In genomic region chr12:15897539-15897938, GRCm38 (mm10) we compare ENCODE assay signal across 17 mouse cellular contexts.
DNase-seq lines count a peak whose midpoint lies in the region; ATAC-seq lines count a peak whose summit lies in the region.
"Had no signal": no experiment of that assay in that cellular context is flagged by ENCODE, and none has a peak within 500 bp of the region (broad histone marks: within the 10 kb centered on the region; RNA-seq: fewer than 3 reads in every experiment).

No protein-coding gene starts in this region.

- H3K4me1 ChIP-seq in midbrain, embryonic 16.5 days (ENCODE audit: control insufficient read depth, insufficient read depth, low read length) = peaks cover 8% of the 10 kb centered on the region
- H3K4me1 ChIP-seq in liver, embryonic 11.5 days (replicated peaks; ENCODE audit: control insufficient read depth, insufficient read depth, low read length) = no peaks in the 10 kb centered on the region
- H3K4me1 ChIP-seq: midbrain, embryonic 12.5 days; neural tube, embryonic 13.5 days had no signal

- no peaks in the 10 kb centered on the region for H3K9me3 ChIP-seq in midbrain, embryonic 16.5 days (replicated peaks; ENCODE audit: control insufficient read depth, low read length, poor library complexity, severe bottlenecking)
- H3K9me3 ChIP-seq in liver, embryonic 11.5 days (ENCODE audit: control insufficient read depth, low read length) = no peaks in the 10 kb centered on the region
- H3K9me3 ChIP-seq: midbrain, embryonic 12.5 days; neural tube, embryonic 13.5 days had no signal

- no peak overlapping the region for H3K4me3 ChIP-seq in midbrain, embryonic 16.5 days (ENCODE audit: low read depth, low read length)
- H3K4me3 ChIP-seq in liver, embryonic 11.5 days (ENCODE audit: low read depth, low read length) = no peak overlapping the region
- H3K4me3 ChIP-seq: midbrain, embryonic 12.5 days; neural tube, embryonic 13.5 days had no signal

- no peak overlapping the region for H3K27ac ChIP-seq in midbrain, embryonic 16.5 days (ENCODE audit: low read length)
- no peak overlapping the region for H3K27ac ChIP-seq in liver, embryonic 11.5 days (ENCODE audit: low read depth, low read length)
- H3K27ac ChIP-seq: midbrain, embryonic 12.5 days; neural tube, embryonic 13.5 days had no signal

- H3K27me3 ChIP-seq in midbrain, embryonic 16.5 days (ENCODE audit: control insufficient read depth, insufficient read depth, low read depth, low read length) = no peaks in the 10 kb centered on the region
- no peaks in the 10 kb centered on the region for H3K27me3 ChIP-seq in liver, embryonic 11.5 days (replicated peaks; ENCODE audit: control insufficient read depth, insufficient read depth, low read length)
- H3K27me3 ChIP-seq: midbrain, embryonic 12.5 days; neural tube, embryonic 13.5 days had no signal

- no peak for DNase-seq in frontal cortex, postnatal 25 days (ENCODE audit: low spot score in 2 of 2)
- DNase-seq in right cerebral cortex, adult 2 months (ENCODE audit: low spot score in 2 of 2) = peak; percentile 2 to 9
- no peak for DNase-seq in right cerebral cortex, postnatal 14 days
- no peak for DNase-seq in embryo, embryonic 10.5 days (ENCODE audit: low spot score)
- no peak for DNase-seq in liver, embryonic 11.5 days (ENCODE audit: low spot score)
- no peak for DNase-seq in thymus, postnatal 25 days
- DNase-seq: adrenal gland, adult 8-10 months; kidney, adult 8-10 months; kidney, postnatal 36 days; lung, adult 18-20 months; lung, postnatal 36 days; thymus, adult 2 months had no signal

- H3K9ac ChIP-seq in midbrain, embryonic 16.5 days (ENCODE audit: low read depth, low read length) = no peak overlapping the region
- H3K9ac ChIP-seq in liver, embryonic 11.5 days (ENCODE audit: low read depth, low read length) = no peak overlapping the region
- H3K9ac ChIP-seq: midbrain, embryonic 12.5 days; neural tube, embryonic 13.5 days had no signal

- WGBS in midbrain, embryonic 16.5 days = 43% methylated on average over 2 of the region's 2 CpGs
- 84% methylated on average over 2 of the region's 2 CpGs for WGBS in liver, embryonic 11.5 days

- H3K36me3 ChIP-seq in midbrain, embryonic 16.5 days (ENCODE audit: control insufficient read depth, insufficient read depth, low read length) = no peaks in the 10 kb centered on the region
- H3K36me3 ChIP-seq in liver, embryonic 11.5 days (ENCODE audit: control insufficient read depth, insufficient read depth, low read length) = no peaks in the 10 kb centered on the region
- H3K36me3 ChIP-seq: midbrain, embryonic 12.5 days; neural tube, embryonic 13.5 days had no signal

- peak; percentile 42 for ATAC-seq in frontal cortex, adult (ENCODE audit: low TSS enrichment)
- peak; percentile 66; the same call in 1 of the 2 replicates for ATAC-seq in midbrain, embryonic 16.5 days
- no peak for ATAC-seq in liver, embryonic 11.5 days (replicated peaks; ENCODE audit: low FRiP score)

- H3K4me2 ChIP-seq in midbrain, embryonic 16.5 days (ENCODE audit: low read length) = no peak overlapping the region
- H3K4me2 ChIP-seq in liver, embryonic 11.5 days = no peak overlapping the region
- H3K4me2 ChIP-seq: heart, embryonic 11.5 days; midbrain, embryonic 12.5 days; neural tube, embryonic 13.5 days had no signal

Comparison
In these comparisons a context has a peak if more than half of its experiments do, and no peak if none do; other contexts are left out.
1. DNase-seq: peak in right cerebral cortex, adult 2 months (2 of 2); none in frontal cortex, postnatal 25 days (0 of 2), right cerebral cortex, postnatal 14 days (single experiment), embryo, embryonic 10.5 days (single experiment), liver, embryonic 11.5 days (single experiment) and thymus, postnatal 25 days (single experiment).